Mouse (Mus musculus): ENCODE results near the gene Sesn2.

GRCm38 (mm10) chr4:132488521-132488920 lies 21.8 kb downstream of the Sesn2 start:
- TF ChIP-seq CTCF (conservative IDR thresholded peaks at IDR 0.05; ENCODE audit: low read length) (no peak), POU5F1 (IDR thresholded peaks at IDR 0.05; ENCODE audit: borderline replicate concordance, low read length) (no peak), NANOG (IDR thresholded peaks at IDR 0.05; ENCODE audit: borderline replicate concordance, low read length) (no peak)
